Comparison of ENCODE assay signal across 16 mouse cellular contexts in genomic region chr11:43645286-43645685, GRCm38 (mm10). TPM values are rescaled to one million over a fixed set of nuclear protein-coding genes. Genes with fewer than 3 reads are reported as not detected.
DNase-seq lines count a peak whose midpoint lies in the region; ATAC-seq and TF ChIP-seq lines count a peak whose summit lies in the region.
"Had no signal": no experiment of that assay in that cellular context is flagged by ENCODE, and none has a peak within 500 bp of the region (broad histone marks: within the 10 kb centered on the region; RNA-seq: fewer than 3 reads in every experiment).

No protein-coding gene starts in this region.

- no peaks in the 10 kb centered on the region; the same call in 1 of the 2 replicates for H3K4me1 ChIP-seq in liver, adult 2 months (ENCODE audit: control insufficient read depth, insufficient read depth, low read length)
- H3K4me1 ChIP-seq in liver, embryonic 12.5 days = 0 out of 2 replicates have a peak, but pooled peaks cover 5% of the 10 kb centered on the region
- H3K4me1 ChIP-seq in E14TG2a.4 (replicated peaks; ENCODE audit: low read depth, low read length) = peaks cover 23% of the 10 kb centered on the region

- no peaks in the 10 kb centered on the region for H3K79me2 ChIP-seq in liver, adult 2 months (ENCODE audit: control insufficient read depth, insufficient read depth, low read length)

- H3K9me3 ChIP-seq in liver, embryonic 12.5 days (replicated peaks) = no peaks in the 10 kb centered on the region
- peaks cover 10% of the 10 kb centered on the region for H3K9me3 ChIP-seq in E14TG2a.4 (ENCODE audit: low read length)
- H3K9me3 ChIP-seq: hindbrain, embryonic 10.5 days had no signal

- WGBS in liver, adult 2 months = over 99% methylated on average over 3 of the region's 3 CpGs
- 69% methylated on average over 3 of the region's 3 CpGs for WGBS in liver, embryonic 12.5 days (ENCODE audit: insufficient replicate concordance)

- no peak for TF ChIP-seq POLR2A in liver, adult 2 months (IDR thresholded peaks at IDR 0.05; ENCODE audit: extremely low read depth, insufficient read depth, low read length)

- H3K27me3 ChIP-seq in liver, adult 2 months (ENCODE audit: control insufficient read depth, insufficient read depth, low read length) = no peaks in the 10 kb centered on the region
- H3K27me3 ChIP-seq in liver, embryonic 12.5 days (replicated peaks) = no peaks in the 10 kb centered on the region
- no peaks in the 10 kb centered on the region for H3K27me3 ChIP-seq in E14TG2a.4 (ENCODE audit: insufficient read depth, low read length)

- no peaks in the 10 kb centered on the region for H3K36me3 ChIP-seq in liver, adult 2 months (ENCODE audit: control insufficient read depth, insufficient read depth, low read length)
- no peaks in the 10 kb centered on the region for H3K36me3 ChIP-seq in liver, embryonic 12.5 days
- H3K36me3 ChIP-seq in E14TG2a.4 (ENCODE audit: insufficient read depth, low read length) = no peaks in the 10 kb centered on the region
- H3K36me3 ChIP-seq: hindbrain, embryonic 10.5 days had no signal

- DNase-seq in liver, adult 2 months (ENCODE audit: extremely low read depth, low read depth, low spot score) = no peak
- DNase-seq in A20 (ENCODE audit: low read depth, low spot score) = peak; percentile 30
- no peak for DNase-seq in right cerebral cortex, postnatal 36 days (ENCODE audit: low spot score in 2 of 2)
- DNase-seq: lung, adult 18-20 months; spleen, adult 18-20 months had no signal

- peak; percentile 39; the same call in 1 of the 2 replicates for TF ChIP-seq CTCF in liver, adult 2 months (IDR thresholded peaks at IDR 0.05; ENCODE audit: low read depth, low read length)
- peak; percentile 96 for TF ChIP-seq CTCF in E14TG2a.4 (conservative IDR thresholded peaks at IDR 0.05; ENCODE audit: low read length)

- no peak overlapping the region for H3K4me2 ChIP-seq in liver, embryonic 12.5 days
- H3K4me2 ChIP-seq: heart, embryonic 11.5 days had no signal

- no peak for ATAC-seq in liver, embryonic 12.5 days
- peak; percentile 43; the same call in 1 of the 2 replicates for ATAC-seq in granulocyte monocyte progenitor cell, adult 5-6 weeks (replicated peaks; ENCODE audit: poor library complexity, severe bottlenecking)
- ATAC-seq in megakaryocyte, adult 5-6 weeks (ENCODE audit: poor library complexity, severe bottlenecking) = no peak
- ATAC-seq: activated CD4-positive, CD25-positive, alpha-beta regulatory T cell, adult 4 months; midbrain, embryonic 16.5 days had no signal

- H3K4me3 ChIP-seq in liver, adult 2 months (ENCODE audit: insufficient read depth, low read depth, low read length) = no peak overlapping the region
- no peak overlapping the region for H3K4me3 ChIP-seq in liver, embryonic 12.5 days
- no peak overlapping the region for H3K4me3 ChIP-seq in E14TG2a.4 (replicated peaks; ENCODE audit: low read length)
- H3K4me3 ChIP-seq: erythroblast, embryonic 14.5 days; hindbrain, embryonic 10.5 days had no signal

- H3K9ac ChIP-seq in liver, adult 2 months (ENCODE audit: low read depth, low read length) = no peak overlapping the region
- H3K9ac ChIP-seq in liver, embryonic 12.5 days = no peak overlapping the region

- H3K27ac ChIP-seq in liver, adult 2 months (replicated peaks; ENCODE audit: insufficient read depth, low read depth, low read length) = no peak overlapping the region
- no peak overlapping the region for H3K27ac ChIP-seq in liver, embryonic 12.5 days
- H3K27ac ChIP-seq: hindbrain, embryonic 10.5 days had no signal

RNA-seq across cellular contexts. Expression of gene Pwwp2a, which starts 36.5 kb away (rescaled TPM):
- 11.2 and 12.1 TPM in 2 replicates for total RNA-seq in liver, adult 2 months (2014; rRNA removed)
- 5.5 and 9.3 TPM in 2 replicates for polyA plus RNA-seq in liver, adult 2 months (2012; rRNA removed)
- polyA plus RNA-seq in liver, embryonic 12.5 days (2016; fragmentation: Nextera tagmentation; extraction: Ambion mirVana) = 24.9 and 26.4 TPM in 2 replicates
- total RNA-seq in granulocyte monocyte progenitor cell, adult 5-6 weeks (2014; fragmentation: Nextera tagmentation) = 39.0 and 48.2 TPM in 2 replicates
- total RNA-seq in granulocyte monocyte progenitor cell, adult 5-6 weeks (2017) = 29.1 and 42.0 TPM in 2 replicates
- 28.9 and 29.2 TPM in 2 replicates for total RNA-seq in megakaryocyte, adult 5-6 weeks (2015)
- 21.5 and 21.9 TPM in 2 replicates for total RNA-seq in megakaryocyte, adult 5-6 weeks (2017)

RNA-seq across cellular contexts. Expression of gene Fabp6, which starts 43.9 kb away (rescaled TPM):
- not detected in 2 replicates for total RNA-seq in liver, adult 2 months (2014; rRNA removed)
- polyA plus RNA-seq in liver, adult 2 months (2012; rRNA removed) = not detected in 2 replicates
- polyA plus RNA-seq in liver, embryonic 12.5 days (2016; fragmentation: Nextera tagmentation; extraction: Ambion mirVana) = not detected in 2 replicates
- not detected in 2 replicates for total RNA-seq in granulocyte monocyte progenitor cell, adult 5-6 weeks (2014; fragmentation: Nextera tagmentation)
- total RNA-seq in granulocyte monocyte progenitor cell, adult 5-6 weeks (2017) = not detected in 2 replicates
- not detected in 2 replicates for total RNA-seq in megakaryocyte, adult 5-6 weeks (2015)
- total RNA-seq in megakaryocyte, adult 5-6 weeks (2017) = not detected in 2 replicates
- total RNA-seq: common myeloid progenitor, adult 5-6 weeks; left cerebral cortex, postnatal 10 days had no signal
- polyA plus RNA-seq: activated CD4-positive, CD25-positive, alpha-beta regulatory T cell, adult 4 months; erythroblast, embryonic 14.5 days; heart, embryonic 11.5 days; hindbrain, embryonic 10.5 days; midbrain, embryonic 16.5 days had no signal

RNA-seq across cellular contexts. Expression of gene 4933415A04Rik, which starts 58.4 kb away (rescaled TPM):
- total RNA-seq in liver, adult 2 months (2014; rRNA removed) = not detected in 2 replicates
- polyA plus RNA-seq in liver, adult 2 months (2012; rRNA removed) = not detected in 2 replicates
- polyA plus RNA-seq in liver, embryonic 12.5 days (2016; fragmentation: Nextera tagmentation; extraction: Ambion mirVana) = 1.0 and 1.4 TPM in 2 replicates
- total RNA-seq in granulocyte monocyte progenitor cell, adult 5-6 weeks (2014; fragmentation: Nextera tagmentation) = not detected in 2 replicates
- total RNA-seq in granulocyte monocyte progenitor cell, adult 5-6 weeks (2017) = not detected in 2 replicates
- total RNA-seq in megakaryocyte, adult 5-6 weeks (2015) = not detected in 2 replicates
- total RNA-seq in megakaryocyte, adult 5-6 weeks (2017) = not detected in 2 replicates
- total RNA-seq: common myeloid progenitor, adult 5-6 weeks had no signal
- polyA plus RNA-seq: activated CD4-positive, CD25-positive, alpha-beta regulatory T cell, adult 4 months; erythroblast, embryonic 14.5 days had no signal
